Mouse (Mus musculus) heart, postnatal 0 days (tissue): ENCODE results near the gene Adam34. TPM values are rescaled to one million over a fixed set of nuclear protein-coding genes. Genes with fewer than 3 reads are reported as not detected.
"Not testable (repeated sequence)": the region's sequence is repeated elsewhere in the genome, so short reads cannot be mapped to it uniquely, and the experiment has no call there.

Experiments used
- ATAC-seq: fragments of 200-750 bp; cut with Nextera tagmentation; 2 replicates; pipeline ENCODE4 v1.8.0; 2017; ENCODE audit warnings: low read depth, moderate number of reproducible peaks, moderate library complexity; ENCODE audit not compliant: insufficient read depth
- DNase-seq: peaks from one replicate; pipeline ENCODE4 v3.0.0-alpha.2; 2016; ENCODE audit warnings: low spot score
- H3K27ac ChIP-seq: fragments of 300-500 bp; sonication (generic); 2 replicates; pipeline ENCODE4 v1.5.1; 2014; ENCODE audit warnings: low read depth, mild to moderate bottlenecking
- H3K27me3 ChIP-seq: fragments of 300-500 bp; sonication (generic); 2 replicates; pipeline ENCODE4 v1.6.1; 2014; ENCODE audit warnings: low read length, mixed read lengths; ENCODE audit not compliant: control insufficient read depth, insufficient read depth
- H3K36me3 ChIP-seq: fragments of 300-500 bp; sonication (generic); replicated peaks from 2 replicates; pipeline ENCODE4 v1.6.1; 2014; ENCODE audit warnings: low read length, mixed read lengths; ENCODE audit not compliant: control insufficient read depth, insufficient read depth
- H3K4me1 ChIP-seq: fragments of 300-500 bp; sonication (generic); 2 replicates; pipeline ENCODE4 v1.6.1; 2014; ENCODE audit warnings: antibody characterized with exemption; ENCODE audit not compliant: control insufficient read depth, insufficient read depth
- H3K4me2 ChIP-seq: fragments of 300-500 bp; sonication (generic); 2 replicates; pipeline ENCODE4 v1.6.1; 2014; ENCODE audit warnings: low read depth, mild to moderate bottlenecking, low read length, moderate library complexity
- H3K4me3 ChIP-seq: fragments of 300-500 bp; sonication (generic); 2 replicates; pipeline ENCODE4 v1.5.1; 2014; ENCODE audit warnings: low read depth, low read length
- H3K9ac ChIP-seq: fragments of 300-500 bp; sonication (generic); replicated peaks from 2 replicates; pipeline ENCODE4 v1.6.1; 2014; ENCODE audit warnings: low read depth, low read length, mixed read lengths
- H3K9me3 ChIP-seq: fragments of 300-500 bp; sonication (generic); replicated peaks from 2 replicates; pipeline ENCODE4 v1.6.1; 2016; ENCODE audit warnings: low read length; ENCODE audit not compliant: control insufficient read depth
- CTCF ChIP-seq: IDR thresholded peaks from 2 replicates; pipeline ENCODE4 v1.5.1; 2016; ENCODE audit warnings: antibody characterized with exemption, control low read depth, low read depth
- EP300 ChIP-seq: IDR thresholded peaks from 2 replicates; pipeline ENCODE4 v1.6.1; 2016; ENCODE audit warnings: antibody characterized with exemption, low read depth
- WGBS: fragments of 180-500 bp; shearing (Covaris S2); extraction: QIAGEN DNeasy Blood & Tissue Kit; methylation state at CpG from one replicate; pipeline ENCODE4 v1.1.7; 2014; 5-methylcytosine and 5-hydroxymethylcytosine counted together
- polyA plus RNA-seq: library from polyadenylated mRNA; unstranded; fragments of >200 nt; fragmentation: Nextera tagmentation; extraction: Ambion mirVana; gene quantifications from 2 replicates; pipeline ENCODE4 v1.2.1, GENCODE M21; 2015
- total RNA-seq: library from RNA; depleted of rRNA; stranded (reverse); fragments of >200 nt; gene quantifications from 2 replicates; pipeline ENCODE4 v1.2.3, GENCODE M21; 2014; ENCODE audit warnings: low replicate concordance; rRNA removed

Adam34 gene
- total RNA-seq (not detected in 2 replicates), polyA plus RNA-seq (not detected in 2 replicates)

GRCm38 (mm10) chr8:43709949-43710348, at the start of gene Adam34:
Gene Adam34, minus strand, starts transcription at chr8:43710049.
- TF ChIP-seq CTCF (no peak), EP300 (no peak)
- no peaks in the 10 kb centered on the region for H3K27me3 ChIP-seq
- H3K4me2 ChIP-seq = no peak within 1 kb of the TSS
- no peaks in the 10 kb centered on the region for H3K9me3 ChIP-seq
- H3K4me3 ChIP-seq = no peak within 1 kb of the TSS
- no peaks in the 10 kb centered on the region for H3K4me1 ChIP-seq
- ATAC-seq = no peak
- H3K27ac ChIP-seq = no peak within 1 kb of the TSS
- H3K9ac ChIP-seq = no peak within 1 kb of the TSS
- no peak for DNase-seq
- H3K36me3 ChIP-seq = no peaks in the 10 kb centered on the region

DNA sequence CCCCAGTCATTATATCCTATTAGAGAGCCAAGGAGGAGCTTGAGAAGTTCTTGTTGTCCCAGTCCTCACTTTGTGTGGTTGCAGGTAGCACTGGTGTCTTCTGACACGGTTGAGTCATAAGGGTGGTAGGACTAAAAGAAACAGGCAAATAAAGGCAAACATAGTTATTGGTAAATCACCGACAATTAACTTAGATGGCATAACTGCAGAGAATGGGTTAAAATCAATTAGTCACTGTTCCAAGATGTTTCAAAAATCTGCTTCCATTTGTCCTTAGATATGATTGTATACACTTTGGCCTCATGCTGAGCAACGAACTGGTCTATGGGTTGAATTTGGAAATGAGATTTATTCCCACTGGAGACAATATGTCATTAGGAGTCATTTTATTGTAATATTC, 82.7 kb downstream of the Adam34 start, which contains the start of gene Gm5346:
TSS of gene Gm5346 (minus strand) at position 101 of the 400 bp plus-strand sequence.
- WGBS = 66% methylated on average over 3 of the region's 3 CpGs
- no peaks in the 10 kb centered on the region for H3K9me3 ChIP-seq
- DNase-seq = no peak
- H3K27me3 ChIP-seq = no peaks in the 10 kb centered on the region
- no peak within 1 kb of the TSS for H3K4me2 ChIP-seq
- H3K36me3 ChIP-seq = no peaks in the 10 kb centered on the region
- H3K9ac ChIP-seq = no peak within 1 kb of the TSS
- TF ChIP-seq CTCF (no peak), EP300 (no peak)
- H3K4me3 ChIP-seq = no peak within 1 kb of the TSS
- no peaks in the 10 kb centered on the region for H3K4me1 ChIP-seq
- ATAC-seq = no peak
- H3K27ac ChIP-seq = no peak within 1 kb of the TSS

DNA sequence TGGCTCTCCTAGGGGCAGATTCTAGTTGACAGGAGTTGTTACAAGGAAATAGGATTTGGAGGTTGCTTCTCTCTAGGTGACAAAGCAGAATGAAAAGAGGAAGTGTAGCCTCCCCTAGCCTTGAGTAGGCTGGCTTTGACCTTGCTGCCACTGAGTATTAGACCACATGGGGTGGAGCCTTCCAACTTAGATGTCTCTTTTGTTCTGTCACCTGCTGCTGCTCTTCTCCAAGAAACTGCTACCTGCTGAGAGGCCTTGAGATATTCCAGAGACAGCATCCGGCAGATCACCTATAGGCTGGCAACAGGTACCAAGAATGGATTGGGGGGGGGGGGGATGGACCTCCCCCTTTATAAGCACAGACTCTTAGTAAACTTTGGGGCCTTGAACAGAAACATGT, 93.8 kb downstream of the Adam34 start:
- no peak overlapping the region for H3K4me3 ChIP-seq
- no peaks in the 10 kb centered on the region for H3K9me3 ChIP-seq
- TF ChIP-seq EP300 (no peak), CTCF (no peak)
- no peaks in the 10 kb centered on the region for H3K36me3 ChIP-seq
- no peak overlapping the region for H3K27ac ChIP-seq
- ATAC-seq (no peak), DNase-seq (no peak)
- H3K4me1 ChIP-seq = no peaks in the 10 kb centered on the region
- 85% methylated on average over 1 of the region's 1 CpGs for WGBS
- no peaks in the 10 kb centered on the region for H3K27me3 ChIP-seq
- H3K4me2 ChIP-seq = no peak overlapping the region
- no peak overlapping the region for H3K9ac ChIP-seq

DNA sequence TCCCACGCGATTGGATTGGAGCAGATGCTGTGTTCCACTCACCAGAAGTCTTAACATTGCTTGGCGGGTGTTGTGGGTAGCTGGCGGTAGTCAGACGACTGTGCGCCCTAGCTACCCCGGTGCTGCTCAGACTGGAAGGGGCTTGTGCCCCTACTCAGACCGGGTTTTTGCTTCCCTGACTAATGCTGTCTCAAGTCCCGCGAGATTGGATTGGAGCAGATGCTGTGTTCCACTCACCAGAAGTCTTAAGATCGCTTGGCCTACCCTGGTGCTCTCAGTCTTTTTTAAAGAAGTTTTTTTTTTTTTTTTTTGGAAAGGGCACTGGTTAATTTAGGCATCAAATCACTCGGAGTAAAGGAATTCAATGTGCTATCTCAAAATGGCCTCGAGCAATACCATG, 106.2 kb downstream of the Adam34 start:
- DNase-seq, H3K4me3 ChIP-seq, H3K4me1 ChIP-seq, H3K27ac ChIP-seq, ATAC-seq, H3K4me2 ChIP-seq, H3K9ac ChIP-seq, H3K36me3 ChIP-seq, H3K9me3 ChIP-seq, H3K27me3 ChIP-seq: not testable (repeated sequence)
- WGBS = 70% methylated on average over 13 of the region's 13 CpGs

- not testable (repeated sequence) for H3K27me3 ChIP-seq, H3K36me3 ChIP-seq, H3K9ac ChIP-seq, H3K4me2 ChIP-seq, H3K27ac ChIP-seq, H3K9me3 ChIP-seq, ATAC-seq, H3K4me1 ChIP-seq, H3K4me3 ChIP-seq, DNase-seq
- 84% methylated on average over 15 of the region's 15 CpGs for WGBS
Measured at GRCm38 (mm10) chr8:43603166-43603565, 106.7 kb downstream of the Adam34 start.

Other genes starting within 250 kb of the Adam34 start
- not detected in 2 replicates for gene Adam26b, start 181.9 kb downstream of the Adam34 start, total RNA-seq
- not detected in 2 replicates for gene Adam26b, start 181.9 kb downstream of the Adam34 start, polyA plus RNA-seq
- not detected in 2 replicates for gene Adam26a, start 133.3 kb downstream of the Adam34 start, total RNA-seq
- gene Adam26a, start 133.3 kb downstream of the Adam34 start, polyA plus RNA-seq = not detected in 2 replicates
- not detected in 2 replicates for gene Gm5346, start 82.8 kb downstream of the Adam34 start, total RNA-seq
- gene Gm5346, start 82.8 kb downstream of the Adam34 start, polyA plus RNA-seq = not detected in 2 replicates